Mouse (Mus musculus) bone marrow macrophage, adult 2 months (primary cell): ENCODE measurements around the gene Slc34a3.

ENCODE experiments used
- CTCF ChIP-seq: IDR thresholded peaks from 2 replicates; pipeline ENCODE4 v1.5.1; 2012; ENCODE audit warnings: low read depth, mild to moderate bottlenecking, low read length, moderate library complexity
- POLR2A ChIP-seq: IDR thresholded peaks from 2 replicates; pipeline ENCODE4 v1.6.1; 2012; ENCODE audit warnings: mild to moderate bottlenecking, low read depth, low read length, borderline replicate concordance

GRCm38 (mm10) chr2:25194486-25195171, 39.5 kb downstream of the Slc34a3 start:
- TF ChIP-seq CTCF, result no peak
- 0 out of 2 replicates have a peak, but pooled peaks have one; percentile 40 for TF ChIP-seq POLR2A
